Mouse (Mus musculus): ENCODE results near the gene Mtmr10.

DNA sequence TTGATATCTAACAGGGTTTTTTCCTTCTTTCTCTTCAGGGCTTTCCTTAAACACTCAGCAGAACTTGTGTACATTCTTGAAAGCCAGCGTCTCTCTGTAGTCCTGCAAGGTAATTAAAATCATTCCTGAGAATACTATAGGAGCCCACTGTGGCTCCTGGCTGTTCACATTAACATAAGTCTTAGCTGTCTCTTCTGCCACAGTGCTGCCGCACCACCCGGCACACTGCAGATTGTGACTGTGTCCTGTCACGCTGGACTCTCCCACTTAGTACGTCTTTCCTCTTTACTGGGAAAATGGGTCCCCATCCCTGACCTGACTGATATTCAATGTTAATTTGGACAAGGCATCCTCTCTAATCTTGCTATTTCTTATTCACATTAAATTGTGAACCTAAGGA lies 33.7 kb downstream of the Mtmr10 start:
- TF ChIP-seq CTCF (conservative IDR thresholded peaks at IDR 0.05; ENCODE audit: low read length) (no peak), NANOG (IDR thresholded peaks at IDR 0.05; ENCODE audit: borderline replicate concordance, low read length) (no peak), POU5F1 (IDR thresholded peaks at IDR 0.05; ENCODE audit: borderline replicate concordance, low read length) (no peak)
